Mouse (Mus musculus) CD4-positive, CD25-positive, alpha-beta regulatory T cell, adult 2 months (primary cell): ENCODE measurements around the gene Myh6.

Source experiments
- DNase-seq: peaks from one replicate; pipeline ENCODE4 v3.0.0-alpha.2; 2012; ENCODE audit warnings: low read depth, low spot score

Gene Myh6

DNA sequence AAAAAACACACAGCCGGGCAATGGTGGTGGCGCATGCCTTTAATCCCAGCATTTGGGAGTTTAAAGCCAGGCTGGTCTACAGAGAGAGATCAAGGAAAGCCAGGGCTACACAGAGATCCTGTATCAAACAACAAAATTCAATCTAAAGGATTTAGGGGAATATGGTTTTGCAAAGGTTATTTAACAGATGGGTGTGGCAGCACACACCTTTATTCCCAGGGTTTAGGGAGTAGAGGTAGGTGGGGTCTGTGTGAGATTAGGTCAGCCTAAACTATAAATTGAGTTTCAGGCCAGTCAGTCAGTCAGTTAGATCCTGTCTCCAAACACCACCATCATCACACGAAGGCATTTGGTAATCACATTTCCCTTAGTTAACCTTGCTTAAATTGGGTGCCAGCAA, 74.5 kb downstream of the Myh6 start, which contains the start of gene Pabpn1:
Gene Pabpn1, plus strand, starts transcription at position 301 of the 400 bp plus-strand sequence.
- DNase-seq, result no peak
